Mouse (Mus musculus) embryonic facial prominence, embryonic 14.5 days (tissue): Measurements from ENCODE around the gene Whrn. TPM values are rescaled to one million over a fixed set of nuclear protein-coding genes. Genes with fewer than 3 reads are reported as not detected.
A peak's percentile ranks its signal among the peaks of the same experiment; 100 is the strongest.

Experiments
- ATAC-seq: fragments of 200-750 bp; cut with Nextera tagmentation; 2 replicates; pipeline ENCODE4 v1.8.0; 2017; ENCODE audit warnings: low read depth, moderate number of reproducible peaks, moderate TSS enrichment
- DNase-seq: peaks from one replicate; pipeline ENCODE4 v3.0.0-alpha.2; 2015; ENCODE audit warnings: low spot score
- H3K27ac ChIP-seq: fragments of 300-500 bp; sonication (generic); replicated peaks from 2 replicates; pipeline ENCODE4 v1.5.1; 2014; ENCODE audit warnings: low read depth, mild to moderate bottlenecking, low read length, moderate library complexity
- H3K27me3 ChIP-seq: fragments of 300-500 bp; sonication (generic); replicated peaks from 2 replicates; pipeline ENCODE4 v1.6.1; 2014; ENCODE audit warnings: low read length; ENCODE audit not compliant: control insufficient read depth, insufficient read depth
- H3K36me3 ChIP-seq: fragments of 300-500 bp; sonication (generic); 2 replicates; pipeline ENCODE4 v1.6.1; 2014; ENCODE audit warnings: low read length, mixed read lengths; ENCODE audit not compliant: control insufficient read depth, insufficient read depth
- H3K4me1 ChIP-seq: fragments of 300-500 bp; sonication (generic); 2 replicates; pipeline ENCODE4 v1.6.1; 2014; ENCODE audit warnings: antibody characterized with exemption, low read length; ENCODE audit not compliant: control insufficient read depth, insufficient read depth
- H3K4me2 ChIP-seq: fragments of 300-500 bp; sonication (generic); 2 replicates; pipeline ENCODE4 v1.6.1; 2014; ENCODE audit warnings: low read depth, mild to moderate bottlenecking, low read length, moderate library complexity, mixed read lengths
- H3K4me3 ChIP-seq: fragments of 300-500 bp; sonication (generic); 2 replicates; pipeline ENCODE4 v1.5.1; 2014; ENCODE audit warnings: low read depth, mild to moderate bottlenecking, low read length
- H3K9ac ChIP-seq: fragments of 300-500 bp; sonication (generic); 2 replicates; pipeline ENCODE4 v1.6.1; 2014; ENCODE audit warnings: low read depth, mild to moderate bottlenecking, low read length, moderate library complexity, mixed read lengths
- H3K9me3 ChIP-seq: fragments of 300-500 bp; sonication (generic); 2 replicates; pipeline ENCODE4 v1.6.1; 2016; ENCODE audit warnings: low read length; ENCODE audit not compliant: control insufficient read depth
- WGBS: fragments of 180-500 bp; shearing (Covaris S2); extraction: QIAGEN DNeasy Blood & Tissue Kit; methylation state at CpG from one replicate; pipeline ENCODE4 v1.1.7; 2014; 5-methylcytosine and 5-hydroxymethylcytosine counted together
- polyA plus RNA-seq: library from polyadenylated mRNA; unstranded; fragments of >200 nt; fragmentation: Nextera tagmentation; extraction: Ambion mirVana; gene quantifications from 2 replicates; pipeline ENCODE4 v1.2.1, GENCODE M21; 2014

Gene Whrn
- polyA plus RNA-seq, 1 experiment from 2014 or later: 4.4 TPM

- no peak overlapping the region for H3K27ac ChIP-seq
Measured at GRCm38 (mm10) chr4:63474439-63474838, 21.4 kb downstream of the Whrn start.

GRCm38 (mm10) chr4:63467338-63467737 lies 28.5 kb downstream of the Whrn start:
- Histone ChIP-seq H3K9ac (no peak overlapping the region), H3K36me3 (no peaks in the 10 kb centered on the region), H3K4me1 (no peaks in the 10 kb centered on the region), H3K27me3 (no peaks in the 10 kb centered on the region), H3K4me2 (no peak overlapping the region), H3K27ac (no peak overlapping the region), H3K4me3 (no peak overlapping the region), H3K9me3 (0 out of 2 replicates have a peak, but pooled peaks cover 4% of the 10 kb centered on the region)
- ATAC-seq (no peak), DNase-seq (no peak)
- WGBS: 52% methylated on average over 8 of the region's 10 CpGs

More at GRCm38 (mm10) chr4:63474439-63474838, 21.4 kb downstream of the Whrn start:
- DNase-seq (no peak), ATAC-seq (no peak)
- Histone ChIP-seq H3K9me3 (no peaks in the 10 kb centered on the region), H3K4me2 (no peak overlapping the region), H3K9ac (no peak overlapping the region), H3K4me1 (no peaks in the 10 kb centered on the region), H3K36me3 (no peaks in the 10 kb centered on the region), H3K4me3 (no peak overlapping the region), H3K27me3 (no peaks in the 10 kb centered on the region)
- 9% methylated on average over 2 of the region's 2 CpGs for WGBS

- no peak overlapping the region for H3K27ac ChIP-seq
Measured at GRCm38 (mm10) chr4:63466192-63466591, 29.6 kb downstream of the Whrn start.

GRCm38 (mm10) chr4:63460876-63461525 lies 34.8 kb downstream of the Whrn start:
- ATAC-seq (no peak), DNase-seq (no peak)
- Histone ChIP-seq H3K27me3 (no peaks in the 10 kb centered on the region), H3K9me3 (no peaks in the 10 kb centered on the region), H3K9ac (no peak overlapping the region), H3K27ac (no peak overlapping the region), H3K4me1 (peaks cover 13% of the 10 kb centered on the region), H3K36me3 (no peaks in the 10 kb centered on the region), H3K4me2 (no peak overlapping the region), H3K4me3 (no peak overlapping the region)
- WGBS: 83% methylated on average over 7 of the region's 7 CpGs

More at GRCm38 (mm10) chr4:63466192-63466591, 29.6 kb downstream of the Whrn start:
- H3K4me3 ChIP-seq: no peak overlapping the region
- H3K4me2 ChIP-seq: no peak overlapping the region
- 0 out of 2 replicates have a peak, but pooled peaks cover 4% of the 10 kb centered on the region for H3K9me3 ChIP-seq
- H3K36me3 ChIP-seq: no peaks in the 10 kb centered on the region
- ATAC-seq: no peak
- H3K4me1 ChIP-seq: no peaks in the 10 kb centered on the region
- 82% methylated on average over 6 of the region's 6 CpGs for WGBS
- no peak overlapping the region for H3K9ac ChIP-seq
- no peak for DNase-seq
- H3K27me3 ChIP-seq: no peaks in the 10 kb centered on the region

- DNase-seq: peak; percentile 50
- peak; percentile 50 for ATAC-seq
- Histone ChIP-seq H3K4me2 (peak overlapping the region; percentile 25), H3K4me1 (peaks cover 13% of the 10 kb centered on the region), H3K27ac (0 out of 2 replicates have a peak overlapping the region, but pooled peaks have one; percentile 22), H3K27me3 (no peaks in the 10 kb centered on the region), H3K4me3 (no peak overlapping the region), H3K36me3 (no peaks in the 10 kb centered on the region), H3K9me3 (no peaks in the 10 kb centered on the region), H3K9ac (peak overlapping the region; percentile 34; the same call in 1 of the 2 replicates)
- WGBS: 16% methylated on average over 16 of the region's 16 CpGs
Measured at GRCm38 (mm10) chr4:63459141-63459789, 36.5 kb downstream of the Whrn start.

- no peaks in the 10 kb centered on the region for H3K9me3 ChIP-seq
- no peak overlapping the region for H3K9ac ChIP-seq
- H3K4me1 ChIP-seq: peaks cover 13% of the 10 kb centered on the region
- no peak for ATAC-seq
- WGBS: 36% methylated on average over 5 of the region's 5 CpGs
- peak; percentile 30 for DNase-seq
- H3K4me3 ChIP-seq: no peak overlapping the region
- H3K27me3 ChIP-seq: no peaks in the 10 kb centered on the region
- no peaks in the 10 kb centered on the region for H3K36me3 ChIP-seq
- no peak overlapping the region for H3K27ac ChIP-seq
- no peak overlapping the region for H3K4me2 ChIP-seq
Measured at GRCm38 (mm10) chr4:63456547-63456946, 39.2 kb downstream of the Whrn start.

- Histone ChIP-seq H3K9ac (no peak overlapping the region), H3K4me1 (peaks cover 7% of the 10 kb centered on the region), H3K36me3 (no peaks in the 10 kb centered on the region), H3K27ac (no peak overlapping the region), H3K27me3 (no peaks in the 10 kb centered on the region), H3K4me3 (no peak overlapping the region), H3K9me3 (0 out of 2 replicates have a peak, but pooled peaks cover 3% of the 10 kb centered on the region), H3K4me2 (no peak overlapping the region)
- no peak for ATAC-seq
- no peak for DNase-seq
- 80% methylated on average over 6 of the region's 6 CpGs for WGBS
Measured at GRCm38 (mm10) chr4:63453939-63454513, 41.8 kb downstream of the Whrn start.

GRCm38 (mm10) chr4:63452555-63452954 lies 43.2 kb downstream of the Whrn start:
- H3K4me2 ChIP-seq: no peak overlapping the region
- no peak overlapping the region for H3K4me3 ChIP-seq
- ATAC-seq (no peak), DNase-seq (no peak)
- no peak overlapping the region for H3K9ac ChIP-seq
- no peaks in the 10 kb centered on the region for H3K27me3 ChIP-seq
- H3K27ac ChIP-seq: no peak overlapping the region
- no peaks in the 10 kb centered on the region for H3K36me3 ChIP-seq
- no peaks in the 10 kb centered on the region; the same call in 1 of the 2 replicates for H3K4me1 ChIP-seq
- H3K9me3 ChIP-seq: 0 out of 2 replicates have a peak, but pooled peaks cover 3% of the 10 kb centered on the region
- whole genome bisulfite sequencing: 52% methylated on average over 3 of the region's 3 CpGs
